Mouse (Mus musculus): ENCODE measurements around the gene Lpp.

DNA sequence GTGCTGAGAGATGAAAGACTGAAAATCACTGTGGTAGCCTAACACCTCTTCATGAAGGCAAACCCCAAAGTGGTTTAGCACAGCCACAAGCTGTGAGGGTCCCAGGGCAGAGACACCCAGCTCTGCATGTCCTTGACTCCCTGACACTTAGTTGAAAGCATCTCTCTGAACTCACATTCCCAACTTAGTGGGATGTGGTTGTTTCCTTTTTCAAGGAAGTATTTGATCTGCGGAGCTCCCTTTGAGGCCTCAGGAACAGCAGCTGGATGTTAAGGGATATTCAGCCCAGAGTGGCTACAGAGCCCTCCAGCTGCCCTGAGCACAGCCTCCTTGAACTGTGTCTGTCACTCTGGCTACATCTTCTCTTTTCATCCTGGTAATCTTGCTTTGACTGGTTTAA lies 48.0 kb downstream of the Lpp start:
- no peak for TF ChIP-seq POLR2A (IDR thresholded peaks at IDR 0.05; ENCODE audit: borderline replicate concordance, extremely low read depth, low read depth, low read length)
- no peak for TF ChIP-seq CTCF (IDR thresholded peaks at IDR 0.05; ENCODE audit: insufficient read depth, low read length)

Measured in lung, adult 2 months (tissue).